In the genomic region with DNA sequence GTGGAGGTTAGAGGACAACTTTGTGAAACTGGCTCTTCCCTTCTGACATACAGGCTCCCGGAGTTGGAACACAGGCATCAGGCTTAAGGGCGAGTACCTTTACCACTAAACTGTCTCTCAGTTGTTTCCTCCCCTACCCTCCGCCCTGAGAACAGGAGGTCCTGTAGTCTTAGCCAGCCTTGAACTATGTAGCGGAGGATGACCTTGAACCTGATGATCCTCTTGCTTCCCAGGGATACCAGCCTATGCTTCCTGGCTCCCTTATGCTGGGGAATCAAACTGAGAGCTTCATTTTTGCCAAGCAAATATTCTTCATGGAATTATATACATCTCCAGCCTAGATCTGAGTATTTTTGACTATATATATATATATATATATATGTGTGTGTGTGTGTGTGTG, we compare ENCODE assay signal across 23 mouse cellular contexts.
"Had no signal": no experiment of that assay in that cellular context is flagged by ENCODE, and none has a peak within 500 bp of the region (broad histone marks: within the 10 kb centered on the region; RNA-seq: fewer than 3 reads in every experiment).

No protein-coding gene starts in this region.

- ATAC-seq: liver, embryonic 12.5 days; midbrain, embryonic 15.5 days had no signal

- H3K4me1 ChIP-seq: stomach, embryonic 15.5 days had no signal

- H3K9me3 ChIP-seq: kidney, embryonic 15.5 days; liver, embryonic 12.5 days; liver, embryonic 15.5 days; lung, embryonic 15.5 days; midbrain, embryonic 12.5 days; midbrain, embryonic 15.5 days; neural tube, embryonic 12.5 days; neural tube, embryonic 15.5 days; stomach, embryonic 15.5 days had no signal

- H3K27ac ChIP-seq: kidney, embryonic 15.5 days; left cerebral cortex, adult 2 months; liver, embryonic 12.5 days; liver, embryonic 15.5 days; lung, embryonic 15.5 days; midbrain, embryonic 12.5 days; midbrain, embryonic 15.5 days; neural tube, embryonic 12.5 days; neural tube, embryonic 15.5 days; stomach, embryonic 15.5 days had no signal

- H3K27me3 ChIP-seq: kidney, embryonic 15.5 days; liver, embryonic 12.5 days; liver, embryonic 15.5 days; lung, embryonic 15.5 days; midbrain, embryonic 12.5 days; midbrain, embryonic 15.5 days; neural tube, embryonic 12.5 days; neural tube, embryonic 15.5 days; stomach, embryonic 15.5 days had no signal

- H3K4me3 ChIP-seq: kidney, embryonic 15.5 days; left cerebral cortex, adult 2 months; liver, embryonic 12.5 days; liver, embryonic 15.5 days; lung, embryonic 15.5 days; midbrain, embryonic 12.5 days; midbrain, embryonic 15.5 days; neural tube, embryonic 12.5 days; neural tube, embryonic 15.5 days; stomach, embryonic 15.5 days had no signal

- DNase-seq: kidney, adult 11 months; kidney, adult 8-10 months; kidney, postnatal 10 days; kidney, postnatal 36 days; layer of hippocampus, postnatal 36 days; lung, adult 18-20 months; lung, postnatal 14 days; lung, postnatal 4 days; right cerebral cortex, adult 18-20 months; right cerebral cortex, postnatal 25 days; spleen, adult 18-20 months; thymus, adult 2 months; thymus, postnatal 14 days had no signal

- H3K9ac ChIP-seq: kidney, embryonic 15.5 days; liver, embryonic 12.5 days; liver, embryonic 15.5 days; lung, embryonic 15.5 days; midbrain, embryonic 12.5 days; midbrain, embryonic 15.5 days; neural tube, embryonic 12.5 days; neural tube, embryonic 15.5 days; stomach, embryonic 15.5 days had no signal

- H3K4me2 ChIP-seq: kidney, embryonic 15.5 days; liver, embryonic 12.5 days; liver, embryonic 15.5 days; lung, embryonic 15.5 days; midbrain, embryonic 12.5 days; midbrain, embryonic 15.5 days; neural tube, embryonic 12.5 days; neural tube, embryonic 15.5 days; stomach, embryonic 15.5 days had no signal
